Mouse (Mus musculus): ENCODE results near the gene Bcl11b. TPM values are rescaled to one million over a fixed set of nuclear protein-coding genes. Genes with fewer than 3 reads are reported as not detected.

The Bcl11b gene
- polyA plus RNA-seq, 1 experiment: 0.60 TPM

DNA sequence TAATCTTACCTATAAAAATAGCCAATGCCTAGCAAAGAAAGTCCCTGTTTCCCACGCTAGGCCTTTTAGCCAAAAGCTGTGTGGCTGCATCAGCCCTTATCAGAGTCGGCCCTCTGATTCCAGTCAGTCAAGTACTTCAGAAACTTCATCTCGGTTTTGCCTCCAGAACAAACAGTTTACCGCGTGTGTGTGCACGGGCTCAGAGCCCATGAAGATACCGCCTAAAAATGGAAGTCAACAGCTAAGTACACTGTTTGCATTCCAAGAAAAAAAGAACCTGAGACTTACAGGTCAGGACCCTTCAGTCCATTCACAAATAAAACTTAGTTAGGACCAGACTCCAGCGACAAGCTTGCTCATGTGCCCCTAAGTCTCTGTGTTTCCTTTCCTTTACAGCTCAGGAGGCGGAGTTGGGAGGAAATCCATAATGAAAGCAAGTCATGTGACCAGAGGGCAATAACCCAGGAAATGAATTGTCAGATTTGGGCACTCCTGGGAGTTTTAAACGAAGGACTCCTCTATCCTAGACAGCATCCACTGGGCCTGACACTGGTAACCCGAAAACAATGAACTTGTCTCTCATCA is 29.8 kb downstream of the Bcl11b start:
- no peak overlapping the region for H3K27ac ChIP-seq (ENCODE audit: control insufficient read depth, insufficient read depth, low read depth, low read length, poor library complexity)
- H3K4me1 ChIP-seq (ENCODE audit: control insufficient read depth, insufficient read depth, low read length): no peaks in the 10 kb centered on the region
- no peak for TF ChIP-seq CTCF (IDR thresholded peaks at IDR 0.05; ENCODE audit: control insufficient read depth, insufficient read depth, low read length)
- TF ChIP-seq POLR2A (IDR thresholded peaks at IDR 0.05; ENCODE audit: borderline replicate concordance, control insufficient read depth, low read depth, low read length): no peak
- 63% methylated on average over 11 of the region's 11 CpGs for WGBS
- H3K4me3 ChIP-seq (replicated peaks; ENCODE audit: control insufficient read depth, low read depth, low read length): no peak overlapping the region

GRCm38 (mm10) chr12:107971081-107971780 is 32.2 kb downstream of the Bcl11b start:
- TF ChIP-seq POLR2A (IDR thresholded peaks at IDR 0.05; ENCODE audit: borderline replicate concordance, control insufficient read depth, low read depth, low read length) (no peak), CTCF (IDR thresholded peaks at IDR 0.05; ENCODE audit: control insufficient read depth, insufficient read depth, low read length) (no peak)
- Histone ChIP-seq H3K4me1 (ENCODE audit: control insufficient read depth, insufficient read depth, low read length) (no peaks in the 10 kb centered on the region), H3K27ac (ENCODE audit: control insufficient read depth, insufficient read depth, low read depth, low read length, poor library complexity) (no peak overlapping the region), H3K4me3 (replicated peaks; ENCODE audit: control insufficient read depth, low read depth, low read length) (no peak overlapping the region)
- 67% methylated on average over 12 of the region's 12 CpGs for WGBS

GRCm38 (mm10) chr12:107970637-107971036 is 32.8 kb downstream of the Bcl11b start:
- WGBS: 57% methylated on average over 12 of the region's 12 CpGs
- Histone ChIP-seq H3K27ac (ENCODE audit: control insufficient read depth, insufficient read depth, low read depth, low read length, poor library complexity) (no peak overlapping the region), H3K4me1 (ENCODE audit: control insufficient read depth, insufficient read depth, low read length) (no peaks in the 10 kb centered on the region), H3K4me3 (replicated peaks; ENCODE audit: control insufficient read depth, low read depth, low read length) (no peak overlapping the region)
- TF ChIP-seq CTCF (IDR thresholded peaks at IDR 0.05; ENCODE audit: control insufficient read depth, insufficient read depth, low read length): no peak

DNA sequence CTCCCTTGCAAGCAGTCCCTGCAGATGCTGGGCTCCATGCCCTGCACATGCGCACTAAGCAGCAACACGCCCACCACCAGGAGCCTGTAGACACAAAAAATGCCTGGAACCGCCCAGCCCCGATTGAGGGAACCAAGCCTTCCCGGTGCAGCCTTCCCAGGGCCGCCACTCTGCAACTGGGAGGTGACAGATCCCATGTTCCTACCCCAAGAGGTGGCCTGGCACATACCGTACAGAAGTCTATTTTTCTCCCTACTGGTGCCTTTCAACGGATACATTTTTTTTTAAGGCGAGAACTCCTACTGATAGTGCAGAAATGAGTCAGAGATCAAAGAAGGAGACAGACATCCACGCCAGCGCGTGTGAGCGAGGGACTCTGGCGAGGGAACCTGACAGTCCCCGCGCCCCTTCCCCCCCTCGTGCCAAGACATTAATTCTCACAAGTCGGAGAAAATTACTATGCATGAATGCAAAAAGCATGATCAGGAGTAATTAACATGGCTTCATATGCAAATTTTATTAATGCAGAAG is 33.5 kb downstream of the Bcl11b start:
- no peak overlapping the region for H3K4me3 ChIP-seq (replicated peaks; ENCODE audit: control insufficient read depth, low read depth, low read length)
- H3K27ac ChIP-seq (ENCODE audit: control insufficient read depth, insufficient read depth, low read depth, low read length, poor library complexity): no peak overlapping the region
- TF ChIP-seq POLR2A (IDR thresholded peaks at IDR 0.05; ENCODE audit: borderline replicate concordance, control insufficient read depth, low read depth, low read length): no peak
- no peak for TF ChIP-seq CTCF (IDR thresholded peaks at IDR 0.05; ENCODE audit: control insufficient read depth, insufficient read depth, low read length)
- 51% methylated on average over 18 of the region's 18 CpGs for WGBS
- H3K4me1 ChIP-seq (ENCODE audit: control insufficient read depth, insufficient read depth, low read length): no peaks in the 10 kb centered on the region

- 75% methylated on average over 8 of the region's 8 CpGs for WGBS
- no peak overlapping the region for H3K27ac ChIP-seq (ENCODE audit: control insufficient read depth, insufficient read depth, low read depth, low read length, poor library complexity)
- TF ChIP-seq POLR2A (IDR thresholded peaks at IDR 0.05; ENCODE audit: borderline replicate concordance, control insufficient read depth, low read depth, low read length): no peak
- TF ChIP-seq CTCF (IDR thresholded peaks at IDR 0.05; ENCODE audit: control insufficient read depth, insufficient read depth, low read length): no peak
- H3K4me1 ChIP-seq (ENCODE audit: control insufficient read depth, insufficient read depth, low read length): no peaks in the 10 kb centered on the region
- H3K4me3 ChIP-seq (replicated peaks; ENCODE audit: control insufficient read depth, low read depth, low read length): no peak overlapping the region
Measured at GRCm38 (mm10) chr12:107969126-107969525, 34.3 kb downstream of the Bcl11b start.

DNA sequence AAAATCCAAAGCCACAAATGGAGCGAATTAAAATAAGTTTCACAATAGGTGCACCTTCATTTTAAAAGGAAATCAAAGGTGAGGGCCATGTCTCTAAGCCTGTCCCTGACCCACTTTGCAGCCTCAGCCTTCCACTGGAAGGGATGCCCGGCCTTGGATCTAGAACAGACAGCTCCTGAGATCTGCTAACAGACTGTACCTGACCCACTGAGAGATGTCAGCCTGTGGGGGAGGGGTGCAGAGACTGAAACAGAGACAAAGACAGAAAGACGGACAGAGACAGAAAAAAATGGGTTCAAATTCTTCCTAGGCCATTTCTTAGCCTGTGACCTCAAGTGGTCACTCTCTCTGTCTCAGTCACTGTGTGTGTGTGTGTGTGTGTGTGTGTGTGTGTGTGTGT is 35.1 kb downstream of the Bcl11b start:
- no peak overlapping the region for H3K4me3 ChIP-seq (replicated peaks; ENCODE audit: control insufficient read depth, low read depth, low read length)
- no peaks in the 10 kb centered on the region for H3K4me1 ChIP-seq (ENCODE audit: control insufficient read depth, insufficient read depth, low read length)
- no peak for TF ChIP-seq POLR2A (IDR thresholded peaks at IDR 0.05; ENCODE audit: borderline replicate concordance, control insufficient read depth, low read depth, low read length)
- TF ChIP-seq CTCF (IDR thresholded peaks at IDR 0.05; ENCODE audit: control insufficient read depth, insufficient read depth, low read length): no peak
- H3K27ac ChIP-seq (ENCODE audit: control insufficient read depth, insufficient read depth, low read depth, low read length, poor library complexity): no peak overlapping the region
- WGBS: 71% methylated on average over 3 of the region's 3 CpGs

DNA sequence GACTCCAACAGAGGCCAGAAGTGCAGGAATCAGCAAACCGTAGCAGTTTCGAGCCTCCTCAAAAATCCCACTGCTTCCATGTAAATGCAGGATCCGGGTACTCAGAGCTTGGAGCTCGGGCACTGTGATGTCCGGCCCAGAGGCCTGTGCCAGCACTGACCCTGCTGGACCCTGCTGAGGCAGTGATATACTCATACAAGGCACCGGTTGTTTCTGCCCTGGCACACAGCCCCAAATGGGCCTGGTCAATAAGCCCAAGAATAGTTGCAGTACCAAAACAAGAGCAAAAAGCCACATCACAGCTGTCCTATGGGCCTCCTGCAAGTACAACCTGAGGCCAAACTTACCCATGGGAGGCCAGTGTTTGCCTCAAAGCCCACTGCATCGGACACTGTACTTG is 36.4 kb downstream of the Bcl11b start:
- Histone ChIP-seq H3K4me3 (replicated peaks; ENCODE audit: control insufficient read depth, low read depth, low read length) (no peak overlapping the region), H3K27ac (ENCODE audit: control insufficient read depth, insufficient read depth, low read depth, low read length, poor library complexity) (no peak overlapping the region), H3K4me1 (ENCODE audit: control insufficient read depth, insufficient read depth, low read length) (no peaks in the 10 kb centered on the region)
- 85% methylated on average over 7 of the region's 7 CpGs for WGBS
- TF ChIP-seq POLR2A (IDR thresholded peaks at IDR 0.05; ENCODE audit: borderline replicate concordance, control insufficient read depth, low read depth, low read length) (no peak), CTCF (IDR thresholded peaks at IDR 0.05; ENCODE audit: control insufficient read depth, insufficient read depth, low read length) (no peak)

- Histone ChIP-seq H3K4me1 (ENCODE audit: control insufficient read depth, insufficient read depth, low read length) (no peaks in the 10 kb centered on the region), H3K27ac (ENCODE audit: control insufficient read depth, insufficient read depth, low read depth, low read length, poor library complexity) (no peak overlapping the region), H3K4me3 (replicated peaks; ENCODE audit: control insufficient read depth, low read depth, low read length) (no peak overlapping the region)
- TF ChIP-seq POLR2A (IDR thresholded peaks at IDR 0.05; ENCODE audit: borderline replicate concordance, control insufficient read depth, low read depth, low read length) (no peak), CTCF (IDR thresholded peaks at IDR 0.05; ENCODE audit: control insufficient read depth, insufficient read depth, low read length) (no peak)
- WGBS: 82% methylated on average over 12 of the region's 12 CpGs
Measured at GRCm38 (mm10) chr12:107965103-107965502, 38.3 kb downstream of the Bcl11b start.
